Mouse (Mus musculus) left cerebral cortex, postnatal 36 days (tissue): ENCODE measurements at regions not wholly inside any gene's neighbourhood (a gene's known extent, or its start where the extent isn't known, plus 50 kb on each side); places are given as distances from the start of the nearest gene placed in this dataset.

Source experiments
- DNase-seq, 2 experiments: peaks; one replicate each; pipeline ENCODE4 v3.0.0; 2021 to 2022; ENCODE audit warnings: low spot score in 2 of 2, mixed read lengths in 1 of 2
- intact Hi-C: fragments of 180-260 bp; cut with DNase I; formaldehyde crosslinking; loops from one replicate; pipeline ENCODE4 v1.15.1; 2025

GRCm38 (mm10) chr3:34426955-34427354 lies 223.2 kb upstream of the Sox2 start:
- DNase-seq, result no peak
- intact Hi-C loops, result no loop called here

GRCm38 (mm10) chr3:34411915-34412306 lies 238.3 kb upstream of the Sox2 start:
- intact Hi-C loops, result no loop called here
- no peak for DNase-seq

GRCm38 (mm10) chr3:34411142-34411914 lies 238.9 kb upstream of the Sox2 start:
- no peak for DNase-seq
- intact Hi-C loops, result no loop called here

- intact Hi-C loops, result no loop called here
Observed at GRCm38 (mm10) chr3:34403586-34403985, 246.6 kb upstream of the Sox2 start.

GRCm38 (mm10) chr3:34391275-34391674 lies 258.9 kb upstream of the Sox2 start:
- intact Hi-C loops, result loop anchor here (5.0 kb wide), 1 partner anchor 59 kb away; no protein-coding TSS in a partner anchor
- no peak for DNase-seq

More at GRCm38 (mm10) chr3:34403586-34403985, 246.6 kb upstream of the Sox2 start:
- DNase-seq, result peak; percentile 12 to 30

GRCm38 (mm10) chr3:34384965-34385505 lies 265.2 kb upstream of the Sox2 start:
- intact Hi-C loops, result no loop called here

GRCm38 (mm10) chr3:34377913-34378312 lies 272.3 kb upstream of the Sox2 start:
- no peak for DNase-seq
- intact Hi-C loops, result no loop called here

More at GRCm38 (mm10) chr3:34384965-34385505, 265.2 kb upstream of the Sox2 start:
- DNase-seq, result no peak

GRCm38 (mm10) chr3:34377329-34377728 lies 272.9 kb upstream of the Sox2 start:
- no peak for DNase-seq
- intact Hi-C loops, result no loop called here

GRCm38 (mm10) chr3:34371418-34371817 lies 278.8 kb upstream of the Sox2 start:
- intact Hi-C loops, result no loop called here
- DNase-seq, result no peak

GRCm38 (mm10) chr3:34338100-34338499 lies 257.0 kb upstream of the Dnajc19 start:
- intact Hi-C loops, result loop anchor here (10.0 kb wide), 1 partner anchor 107 kb away; no protein-coding TSS in a partner anchor
- no peak for DNase-seq

GRCm38 (mm10) chr3:34333555-34333954 lies 252.4 kb upstream of the Dnajc19 start:
- DNase-seq, result no peak
- intact Hi-C loops, result loop anchor here (5.0 to 10.0 kb wide), 2 partner anchors 59 to 111 kb away; no protein-coding TSS in a partner anchor

GRCm38 (mm10) chr3:34331889-34332276 lies 250.8 kb upstream of the Dnajc19 start:
- intact Hi-C loops, result loop anchor here (2.0 to 10.0 kb wide), 4 partner anchors 60 to 307 kb away; no protein-coding TSS in a partner anchor
- no peak for DNase-seq

GRCm38 (mm10) chr3:34330970-34331888 lies 250.1 kb upstream of the Dnajc19 start:
- intact Hi-C loops, result loop anchor here (2.0 to 10.0 kb wide), 4 partner anchors 61 to 308 kb away; no protein-coding TSS in a partner anchor
- no peak for DNase-seq

- peak; percentile 12 to 29 for DNase-seq
- intact Hi-C loops, result no loop called here
Observed at GRCm38 (mm10) chr3:34328865-34329264, 247.7 kb upstream of the Dnajc19 start.

- no peak for DNase-seq
- intact Hi-C loops, result no loop called here
Observed at GRCm38 (mm10) chr3:34325669-34326068, 244.5 kb upstream of the Dnajc19 start.

- intact Hi-C loops, result no loop called here
- no peak for DNase-seq
Observed at GRCm38 (mm10) chr3:34322527-34323210, 241.5 kb upstream of the Dnajc19 start.

GRCm38 (mm10) chr3:34314798-34315197 lies 233.7 kb upstream of the Dnajc19 start:
- intact Hi-C loops, result no loop called here
- no peak for DNase-seq

- DNase-seq, result no peak
- intact Hi-C loops, result no loop called here
Observed at GRCm38 (mm10) chr3:34314393-34314792, 233.3 kb upstream of the Dnajc19 start.

GRCm38 (mm10) chr3:34311944-34312343 lies 230.8 kb upstream of the Dnajc19 start:
- intact Hi-C loops, result no loop called here
- DNase-seq, result no peak
